In genomic region chr6:117908424-117908900, GRCm38 (mm10) we compare ENCODE assay signal across 8 mouse cellular contexts. TPM values are rescaled to one million over a fixed set of nuclear protein-coding genes. Genes with fewer than 3 reads are reported as not detected.
DNase-seq lines count a peak whose midpoint lies in the region; ATAC-seq lines count a peak whose summit lies in the region.

No protein-coding gene starts in this region.

- H3K9ac ChIP-seq in midbrain, embryonic 13.5 days (replicated peaks) = peak overlapping the region; percentile 94

- no peaks in the 10 kb centered on the region for H3K9me3 ChIP-seq in megakaryocyte, embryonic 14.5 days
- H3K9me3 ChIP-seq in erythroblast, embryonic 14.5 days (ENCODE audit: control insufficient read depth, low read length) = no peaks in the 10 kb centered on the region
- no peaks in the 10 kb centered on the region for H3K9me3 ChIP-seq in midbrain, embryonic 13.5 days

- no peaks in the 10 kb centered on the region for H3K27me3 ChIP-seq in megakaryocyte, embryonic 14.5 days (replicated peaks)
- H3K27me3 ChIP-seq in erythroblast, embryonic 14.5 days (ENCODE audit: control insufficient read depth) = no peaks in the 10 kb centered on the region
- H3K27me3 ChIP-seq in midbrain, embryonic 13.5 days = no peaks in the 10 kb centered on the region

- ATAC-seq in megakaryocyte, adult 5-6 weeks (ENCODE audit: poor library complexity, severe bottlenecking) = no peak
- no peak for ATAC-seq in midbrain, embryonic 13.5 days

- no peak overlapping the region for H3K27ac ChIP-seq in midbrain, embryonic 13.5 days

- H3K4me3 ChIP-seq in megakaryocyte, embryonic 14.5 days (replicated peaks) = peak overlapping the region; percentile 97
- peak overlapping the region; percentile 97 for H3K4me3 ChIP-seq in erythroblast, embryonic 14.5 days (replicated peaks)
- peak overlapping the region; percentile 99 for H3K4me3 ChIP-seq in midbrain, embryonic 13.5 days (replicated peaks)

- DNase-seq in kidney, adult 9 months = peak; percentile 33
- no peak for DNase-seq in left cerebral cortex, postnatal 10 days (ENCODE audit: extremely low spot score in 1 of 2, low spot score in 2 of 2)
- DNase-seq in adrenal gland, adult 8-10 months = no peak
- no peak for DNase-seq in cerebellum, postnatal 10 days

- intact Hi-C loops in left cerebral cortex, postnatal 10 days (cut with DNase I) = no loop called here

- 2% methylated on average over 14 of the region's 14 CpGs for WGBS in midbrain, embryonic 13.5 days

- peaks cover 4% of the 10 kb centered on the region for H3K36me3 ChIP-seq in megakaryocyte, embryonic 14.5 days (replicated peaks; ENCODE audit: low read length)
- peaks cover 21% of the 10 kb centered on the region for H3K36me3 ChIP-seq in erythroblast, embryonic 14.5 days (ENCODE audit: control insufficient read depth)
- H3K36me3 ChIP-seq in midbrain, embryonic 13.5 days = no peaks in the 10 kb centered on the region

- H3K4me2 ChIP-seq in midbrain, embryonic 13.5 days (replicated peaks) = peak overlapping the region; percentile 95

- peaks cover 62% of the 10 kb centered on the region for H3K4me1 ChIP-seq in megakaryocyte, embryonic 14.5 days
- H3K4me1 ChIP-seq in erythroblast, embryonic 14.5 days (ENCODE audit: control insufficient read depth) = peaks cover 75% of the 10 kb centered on the region
- peaks cover 32% of the 10 kb centered on the region for H3K4me1 ChIP-seq in midbrain, embryonic 13.5 days (replicated peaks)

RNA-seq across cellular contexts. Expression of gene Hnrnpf, which starts 8.3 kb away (rescaled TPM):
- 36.3 and 112 TPM in 2 replicates for polyA plus RNA-seq in megakaryocyte, embryonic 14.5 days (2012; ENCODE audit: insufficient read depth, low replicate concordance)
- 648 and 668 TPM in 2 replicates for total RNA-seq in megakaryocyte, adult 5-6 weeks (2015)
- 1,188 and 1,238 TPM in 2 replicates for total RNA-seq in megakaryocyte, adult 5-6 weeks (2017)
- polyA plus RNA-seq in erythroblast, embryonic 14.5 days (2012) = 13.1 and 14.1 TPM in 2 replicates
- polyA plus RNA-seq in midbrain, embryonic 13.5 days (2015; fragmentation: Nextera tagmentation; extraction: Ambion mirVana) = 361 and 363 TPM in 2 replicates
- 100 to 1,000 TPM; 144 to 146 TPM for total RNA-seq in left cerebral cortex, postnatal 10 days (2021)
- total RNA-seq in adrenal gland, adult 8-10 months (2022) = 100 to 1,000 TPM; 293 to 348 (median 309) TPM

RNA-seq across cellular contexts. Expression of gene Fxyd4, which starts 29.0 kb away (rescaled TPM):
- not detected in 2 replicates for polyA plus RNA-seq in megakaryocyte, embryonic 14.5 days (2012; ENCODE audit: insufficient read depth, low replicate concordance)
- not detected in 2 replicates for total RNA-seq in megakaryocyte, adult 5-6 weeks (2015)
- not detected in 2 replicates for total RNA-seq in megakaryocyte, adult 5-6 weeks (2017)
- polyA plus RNA-seq in erythroblast, embryonic 14.5 days (2012) = not detected in 2 replicates
- 5.2 TPM in 2 replicates for polyA plus RNA-seq in midbrain, embryonic 13.5 days (2015; fragmentation: Nextera tagmentation; extraction: Ambion mirVana)
- total RNA-seq in left cerebral cortex, postnatal 10 days (2021) = not detected
- not detected for total RNA-seq in adrenal gland, adult 8-10 months (2022)

RNA-seq across cellular contexts. Expression of gene Zfp239, which starts 46.6 kb away (rescaled TPM):
- 1.3 TPM in 1 of 2 replicates, not detected in the other for polyA plus RNA-seq in megakaryocyte, embryonic 14.5 days (2012; ENCODE audit: insufficient read depth, low replicate concordance)
- total RNA-seq in megakaryocyte, adult 5-6 weeks (2015) = 0.40 and 0.43 TPM in 2 replicates
- not detected in 2 replicates for total RNA-seq in megakaryocyte, adult 5-6 weeks (2017)
- 0.03 and 0.04 TPM in 2 replicates for polyA plus RNA-seq in erythroblast, embryonic 14.5 days (2012)
- 10.7 and 15.4 TPM in 2 replicates for polyA plus RNA-seq in midbrain, embryonic 13.5 days (2015; fragmentation: Nextera tagmentation; extraction: Ambion mirVana)
- 10 to 100 TPM; 31.6 to 38.5 TPM for total RNA-seq in left cerebral cortex, postnatal 10 days (2021)
- total RNA-seq in adrenal gland, adult 8-10 months (2022) = 1 to 10 TPM; 1.9 to 5.6 (median 5.0) TPM

Comparison
In these comparisons a context has a peak if more than half of its experiments do, and no peak if none do; other contexts are left out.
1. RNA of gene Zfp239, which starts 46.6 kb away (total RNA-seq): 31.6 to 38.5 TPM in left cerebral cortex, postnatal 10 days; 1.9 to 5.6 TPM in adrenal gland, adult 8-10 months and 0.40 to 0.43 TPM in megakaryocyte, adult 5-6 weeks; every median in the first group is over 4 times any median in the second.
2. Peak in every context shown above with its lines, with median percentiles within 50 percentile points of each other: H3K4me3 ChIP-seq.